ENCODE assay signal across 8 mouse cellular contexts in the genomic region with DNA sequence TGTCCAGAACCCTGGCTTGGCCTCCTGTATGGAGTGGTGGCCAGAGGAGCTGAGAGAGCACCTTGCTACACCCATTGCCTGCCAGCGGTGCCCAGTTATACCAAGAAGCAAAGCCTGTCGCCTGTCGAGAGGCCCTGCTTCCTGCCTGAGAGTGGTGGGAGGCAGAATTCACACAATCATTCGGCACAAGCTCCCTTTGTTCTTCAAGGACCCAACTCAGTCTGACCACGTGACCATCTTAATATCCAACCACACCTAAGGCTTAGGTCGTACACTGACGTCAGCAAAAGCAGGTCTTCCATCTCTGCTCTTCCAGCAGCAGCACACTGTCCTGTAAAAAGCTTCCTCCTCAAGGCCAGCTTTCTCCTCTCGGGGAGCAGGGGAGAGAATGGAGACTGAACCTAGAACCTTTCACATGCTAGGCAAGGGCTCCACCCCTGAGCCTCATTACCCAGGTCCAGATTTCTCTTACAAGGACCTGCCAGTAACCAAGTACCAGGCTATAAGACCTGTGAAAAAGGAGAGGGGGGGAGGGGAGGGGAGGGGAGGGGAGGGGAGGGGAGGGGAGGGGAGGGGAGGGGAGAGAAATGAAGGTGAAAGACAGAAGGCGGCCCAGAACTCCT. TPM values are rescaled to one million over a fixed set of nuclear protein-coding genes. Genes with fewer than 3 reads are reported as not detected.
DNase-seq lines count a peak whose midpoint lies in the region; ATAC-seq and TF ChIP-seq lines count a peak whose summit lies in the region.

No protein-coding gene starts in this region.

- H3K27ac ChIP-seq in ES-Bruce4 (ENCODE audit: insufficient read depth, low read length), result peak overlapping the region; percentile 92
- no peak overlapping the region for H3K27ac ChIP-seq in hindbrain, embryonic 11.5 days (ENCODE audit: low read depth, low read length)

- H3K27me3 ChIP-seq in ES-Bruce4 (ENCODE audit: control insufficient read depth, insufficient read depth, low read length, poor library complexity, severe bottlenecking), result no peaks in the 10 kb centered on the region
- no peaks in the 10 kb centered on the region for H3K27me3 ChIP-seq in hindbrain, embryonic 11.5 days (ENCODE audit: control insufficient read depth, insufficient read depth, low read length)

- no peak overlapping the region for H3K4me2 ChIP-seq in hindbrain, embryonic 11.5 days (replicated peaks; ENCODE audit: low read depth, low read length)

- peak; percentile 47 to 51 for DNase-seq in B cell, adult 2 months
- DNase-seq in hindbrain, embryonic 11.5 days (ENCODE audit: low spot score), result peak; percentile 36
- peak; percentile 45 for DNase-seq in lung, postnatal 10 days
- DNase-seq in thymus, postnatal 14 days, result peak; percentile 69
- DNase-seq in cerebellum, postnatal 36 days, result no peak
- DNase-seq in cerebellum, postnatal 25 days, result no peak
- no peak for DNase-seq in heart, postnatal 36 days

- intact Hi-C loops in heart, postnatal 36 days (cut with DNase I), result no loop called here

- H3K9ac ChIP-seq in ES-Bruce4 (ENCODE audit: low read depth, poor library complexity, severe bottlenecking), result no peak overlapping the region; the same call in 1 of the 2 replicates
- no peak overlapping the region for H3K9ac ChIP-seq in hindbrain, embryonic 11.5 days (ENCODE audit: low read depth, low read length)

- no peaks in the 10 kb centered on the region for H3K9me3 ChIP-seq in ES-Bruce4 (replicated peaks; ENCODE audit: control insufficient read depth, insufficient read depth, low read length, poor library complexity, severe bottlenecking)
- H3K9me3 ChIP-seq in hindbrain, embryonic 11.5 days (ENCODE audit: control insufficient read depth, low read length), result no peaks in the 10 kb centered on the region

- no peaks in the 10 kb centered on the region for H3K36me3 ChIP-seq in ES-Bruce4 (ENCODE audit: control insufficient read depth, insufficient read depth, low read length, poor library complexity, severe bottlenecking)
- H3K36me3 ChIP-seq in hindbrain, embryonic 11.5 days (ENCODE audit: control insufficient read depth, insufficient read depth, low read length), result no peaks in the 10 kb centered on the region

- peaks cover 28% of the 10 kb centered on the region for H3K4me1 ChIP-seq in ES-Bruce4 (ENCODE audit: control insufficient read depth, insufficient read depth, low read length)
- peaks cover 14% of the 10 kb centered on the region for H3K4me1 ChIP-seq in hindbrain, embryonic 11.5 days (replicated peaks; ENCODE audit: control insufficient read depth, insufficient read depth, low read length)

- peak overlapping the region; percentile 1 for H3K4me3 ChIP-seq in ES-Bruce4 (ENCODE audit: low read depth, low read length)
- no peak overlapping the region for H3K4me3 ChIP-seq in hindbrain, embryonic 11.5 days (ENCODE audit: low read depth, low read length)

- no peak for TF ChIP-seq POLR2A in ES-Bruce4 (IDR thresholded peaks at IDR 0.05; ENCODE audit: insufficient read depth, low read length)

- WGBS in hindbrain, embryonic 11.5 days, result 39% methylated on average over 9 of the region's 9 CpGs

- TF ChIP-seq CTCF in ES-Bruce4 (IDR thresholded peaks at IDR 0.05; ENCODE audit: low read depth, low read length), result no peak

- no peak for ATAC-seq in hindbrain, embryonic 11.5 days (ENCODE audit: low FRiP score)

- no peak for TF ChIP-seq EP300 in ES-Bruce4 (IDR thresholded peaks at IDR 0.05; ENCODE audit: insufficient read depth, low read depth, low read length)

RNA-seq across cellular contexts. Expression of a gene that starts 10.8 kb away (rescaled TPM):
- 329 and 359 TPM in 2 replicates for polyA plus RNA-seq in ES-Bruce4 (2011; ENCODE audit: insufficient read depth, insufficient read length, low read depth, missing spikeins)
- 314 and 349 TPM in 2 replicates for polyA plus RNA-seq in hindbrain, embryonic 11.5 days (2014; fragmentation: Nextera tagmentation; extraction: Ambion mirVana)
- total RNA-seq in heart, postnatal 36 days (2021), result 10 to 100 TPM; 10.7 to 13.0 TPM

RNA-seq across cellular contexts. Expression of a gene that starts 50.2 kb away (rescaled TPM):
- polyA plus RNA-seq in ES-Bruce4 (2011; ENCODE audit: insufficient read depth, insufficient read length, low read depth, missing spikeins), result 0.19 TPM in 1 of 2 replicates, not detected in the other
- polyA plus RNA-seq in hindbrain, embryonic 11.5 days (2014; fragmentation: Nextera tagmentation; extraction: Ambion mirVana), result 0.06 TPM in 1 of 2 replicates, not detected in the other
- 10 to 100 TPM in 1 of 2 experiments, 1 to 10 TPM in 1; 8.2 to 15.2 TPM for total RNA-seq in heart, postnatal 36 days (2021)

Comparison
In these comparisons a context has a peak if more than half of its experiments do, and no peak if none do; other contexts are left out.
1. DNase-seq: peak in B cell, adult 2 months (2 of 2), hindbrain, embryonic 11.5 days (single experiment), lung, postnatal 10 days (single experiment) and thymus, postnatal 14 days (single experiment); none in cerebellum, postnatal 36 days (0 of 2), cerebellum, postnatal 25 days (0 of 2) and heart, postnatal 36 days (0 of 2).